Mouse (Mus musculus): ENCODE measurements around the gene Exog.

Exog gene

DNA sequence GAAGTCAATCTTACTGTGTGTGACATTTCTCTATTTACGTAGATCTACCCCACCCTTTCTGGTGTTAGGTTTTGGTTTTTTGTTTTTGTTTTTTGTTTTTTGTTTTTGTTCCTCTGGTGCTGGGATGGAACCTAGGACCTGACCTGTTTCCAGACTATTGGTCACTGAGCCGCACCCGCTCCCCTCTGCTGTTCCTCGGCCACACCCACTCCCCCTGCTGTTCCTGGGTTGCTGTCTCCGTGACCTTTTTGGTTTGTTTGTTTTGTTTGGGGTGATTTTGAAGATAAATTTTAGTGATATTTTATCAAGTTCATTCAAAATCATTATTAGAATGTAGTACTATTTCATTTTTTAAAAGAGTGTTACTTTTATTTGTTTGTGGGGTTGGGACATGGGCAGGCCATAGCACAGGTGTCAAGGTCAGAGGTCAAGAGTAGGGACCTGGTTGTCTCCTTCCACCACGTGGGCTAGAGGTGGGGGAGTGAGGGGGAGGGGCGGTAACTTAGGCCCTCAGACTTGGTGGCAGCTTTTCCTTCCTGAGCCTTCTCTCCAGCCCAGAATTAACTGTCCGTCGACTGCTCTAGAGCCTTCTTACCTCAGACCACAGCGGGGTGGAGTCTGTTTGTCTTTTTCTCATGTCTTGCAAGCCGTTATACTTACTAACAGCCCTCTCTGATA is 60.4 kb downstream of the Exog start:
- DNase-seq (ENCODE audit: low spot score in 2 of 2), result no peak

DNA sequence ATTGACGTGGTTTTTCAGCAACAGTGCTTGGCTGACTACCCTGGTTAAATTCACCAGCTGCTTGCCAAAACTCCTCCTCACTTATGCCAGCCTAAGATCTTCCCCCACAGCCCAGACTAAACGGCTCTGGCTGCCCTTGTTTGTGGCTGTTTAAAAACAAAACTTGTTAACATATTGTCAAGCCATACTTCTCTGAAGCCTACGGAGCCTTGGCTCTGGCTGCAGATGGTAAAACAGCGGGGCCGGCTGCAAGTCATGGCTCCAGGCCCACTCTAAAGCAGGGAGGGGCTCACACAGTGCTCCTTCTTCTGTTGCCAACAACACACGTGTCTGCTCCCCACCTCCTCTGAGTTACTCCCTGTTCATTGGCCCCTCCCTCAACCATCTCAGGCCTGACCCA is 66.2 kb downstream of the Exog start:
- DNase-seq (ENCODE audit: low spot score in 2 of 2), result peak; percentile 23 to 30

DNA sequence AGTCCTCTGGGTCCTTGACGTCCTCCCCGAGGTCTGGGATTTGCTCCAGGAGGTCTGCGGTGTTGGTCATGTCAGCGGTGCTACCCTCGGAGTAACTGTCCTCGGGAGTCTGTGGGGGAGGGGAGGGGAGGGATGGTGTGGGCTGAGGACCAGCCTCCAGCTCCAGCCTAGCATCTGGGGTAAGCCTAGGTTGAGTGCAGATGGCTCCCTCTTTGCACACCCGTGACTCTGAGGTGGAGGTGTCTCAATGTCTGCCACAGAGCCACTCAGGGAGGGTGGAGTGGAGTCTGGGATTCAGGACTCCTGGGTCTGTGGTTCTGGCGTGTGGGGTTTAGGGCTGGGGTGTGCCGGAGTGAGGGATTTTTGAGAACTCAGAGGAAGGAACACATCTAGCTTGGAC is 68.2 kb downstream of the Exog start:
- no peak for DNase-seq (ENCODE audit: low spot score in 2 of 2)

DNA sequence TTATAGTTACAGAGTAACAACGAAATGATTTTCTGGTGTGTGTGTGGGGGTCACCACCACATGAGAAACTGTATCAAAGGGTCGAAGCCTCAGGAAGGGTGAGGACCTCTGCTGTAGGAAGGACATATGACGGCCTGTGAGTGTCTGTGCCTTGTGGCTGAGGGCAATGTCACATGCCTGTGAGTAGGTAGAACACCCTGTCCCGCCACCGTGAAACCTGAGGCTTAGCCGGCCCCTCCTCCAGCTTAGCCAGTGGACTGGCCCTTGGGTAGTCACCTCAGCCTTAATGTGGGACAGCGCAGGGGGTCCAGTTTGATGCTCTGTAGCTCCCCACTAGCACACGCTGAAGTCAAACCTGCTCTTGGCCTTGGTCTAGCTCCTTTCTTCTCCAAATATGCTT is 69.1 kb downstream of the Exog start:
- DNase-seq (ENCODE audit: low spot score in 2 of 2), result no peak

DNA sequence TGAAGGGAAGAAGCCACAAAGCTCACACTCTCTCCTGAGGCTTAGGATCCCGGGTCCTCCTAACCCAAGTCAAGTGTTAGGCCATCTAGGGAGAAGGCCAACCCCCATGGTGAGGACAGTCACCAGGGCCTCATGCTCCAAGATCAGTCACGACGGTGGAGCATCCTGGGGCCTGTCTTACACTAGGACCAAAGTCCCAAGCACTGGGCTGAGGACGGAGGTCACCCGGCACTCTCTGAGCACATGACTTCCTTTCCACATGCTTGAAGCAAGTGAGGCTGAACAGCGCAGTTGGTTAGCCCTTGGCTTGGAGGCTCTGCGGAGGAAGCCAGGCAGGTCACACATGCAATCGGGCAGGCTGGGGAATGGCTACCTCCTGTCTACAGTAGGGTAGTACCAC is 70.2 kb downstream of the Exog start:
- no peak for DNase-seq (ENCODE audit: low spot score in 2 of 2)
